Mouse (Mus musculus) right cerebral cortex, postnatal 25 days (tissue): Measurements from ENCODE around the gene Sez6l2.
A peak's percentile ranks its signal among the peaks of the same experiment; 100 is the strongest.
"Not testable (repeated sequence)": the region's sequence is repeated elsewhere in the genome, so short reads cannot be mapped to it uniquely, and the experiment has no call there.

Source experiments
- DNase-seq: peaks from one replicate; pipeline ENCODE4 v3.0.0; 2022

Gene Sez6l2

DNA sequence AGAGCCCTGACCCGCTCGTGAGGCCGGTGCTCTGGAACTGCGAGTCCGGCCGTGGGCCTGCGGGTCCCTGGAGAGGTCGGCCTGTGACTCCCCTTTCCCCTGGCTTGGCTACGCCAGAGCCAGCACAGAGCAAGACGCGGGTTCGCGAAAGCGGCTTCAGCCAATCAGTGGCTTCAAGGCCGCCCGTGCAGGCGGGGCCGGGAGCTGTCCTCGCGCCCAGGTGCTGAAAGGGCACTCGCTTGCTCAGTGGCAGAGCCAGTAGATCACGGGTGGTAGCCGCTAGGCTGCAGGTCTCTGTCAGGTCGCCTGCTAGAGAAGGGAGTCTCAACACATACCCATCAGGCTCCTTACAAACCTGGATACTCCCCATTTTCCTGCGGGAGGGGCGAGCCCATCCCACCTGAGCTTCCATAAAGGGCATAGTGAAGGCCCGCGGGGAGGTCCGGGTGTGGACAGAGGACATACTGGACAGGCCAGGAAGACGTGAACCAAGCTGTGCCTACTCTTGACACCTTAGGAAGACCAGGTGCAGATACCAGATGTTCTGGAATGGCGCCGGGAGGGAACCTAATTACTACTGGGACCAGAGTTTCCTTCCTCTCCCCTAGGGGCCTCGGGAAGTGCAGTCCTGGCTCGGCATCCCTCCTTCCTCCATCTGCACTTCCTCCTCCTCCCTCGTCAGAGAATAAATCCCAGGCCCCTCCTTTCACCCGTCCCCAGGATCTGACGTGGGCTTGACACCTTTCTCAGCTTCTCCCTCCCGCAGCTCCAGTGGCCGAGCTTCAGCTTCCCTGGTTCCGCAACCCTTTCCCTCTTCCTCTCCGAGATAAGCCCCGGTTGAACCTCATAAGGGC is at the start of gene Sez6l2:
Gene Sez6l2, plus strand, starts transcription at position 771 of the 854 bp plus-strand sequence.
- DNase-seq = peak; percentile 83

DNA sequence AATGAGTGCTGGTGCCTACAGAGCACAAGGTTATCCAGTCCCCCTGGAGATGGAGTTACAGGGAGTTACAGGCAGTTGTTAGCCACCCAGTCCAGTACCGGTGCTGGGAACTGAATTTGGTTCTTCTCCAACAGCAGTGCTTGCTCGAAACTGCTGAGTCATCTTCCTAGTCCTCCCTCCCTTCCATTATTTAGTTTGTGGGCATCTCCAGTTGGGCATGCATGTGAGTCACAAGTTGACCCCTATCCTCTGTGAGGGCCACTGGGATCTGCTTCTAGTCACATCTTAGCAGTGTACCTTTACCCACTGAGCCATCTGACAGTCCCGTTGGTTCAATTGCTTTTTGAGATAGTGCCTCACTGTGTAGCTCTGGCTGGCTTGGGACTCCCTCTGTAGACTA is 44.8 kb upstream of the Sez6l2 start:
- no peak for DNase-seq

DNA sequence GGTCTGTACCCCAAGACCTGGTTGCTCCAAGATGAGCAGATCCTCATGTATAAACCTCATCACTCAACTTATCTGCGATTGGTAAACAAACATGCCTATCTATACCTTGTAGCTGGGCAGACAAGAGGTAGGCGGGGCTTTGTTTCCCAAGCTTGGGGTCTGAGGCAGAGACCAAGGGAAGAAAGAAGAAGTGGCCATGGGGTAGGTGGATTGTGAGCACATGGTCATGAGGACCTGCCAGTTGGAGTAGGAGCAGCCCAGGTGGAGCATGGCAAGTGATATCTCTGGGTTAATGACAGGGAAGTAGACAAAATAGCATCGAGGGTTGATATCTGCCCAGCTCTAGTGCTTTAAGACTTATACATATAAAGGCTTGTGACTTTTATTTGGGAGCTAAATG is 35.5 kb upstream of the Sez6l2 start:
- DNase-seq = no peak

DNA sequence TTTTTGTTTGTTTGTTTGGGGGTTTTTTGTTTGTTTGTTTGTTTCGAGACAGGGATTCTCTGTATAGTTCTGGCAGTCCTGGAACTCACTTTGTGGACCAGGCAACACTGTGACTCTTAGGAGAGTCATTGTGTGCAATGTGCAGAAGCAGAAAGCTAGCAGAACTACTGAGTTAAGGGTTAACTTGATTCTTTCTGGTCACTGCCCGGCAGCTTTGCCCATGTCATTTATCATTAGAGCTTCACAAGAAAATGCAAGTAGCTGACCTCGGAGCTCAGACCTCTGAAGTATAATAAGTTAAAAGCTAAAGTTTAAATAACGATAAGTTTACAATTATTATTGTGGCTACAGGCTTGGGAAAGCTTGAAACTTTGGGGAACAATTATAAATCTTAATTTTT is 32.0 kb upstream of the Sez6l2 start:
- DNase-seq = not testable (repeated sequence)

DNA sequence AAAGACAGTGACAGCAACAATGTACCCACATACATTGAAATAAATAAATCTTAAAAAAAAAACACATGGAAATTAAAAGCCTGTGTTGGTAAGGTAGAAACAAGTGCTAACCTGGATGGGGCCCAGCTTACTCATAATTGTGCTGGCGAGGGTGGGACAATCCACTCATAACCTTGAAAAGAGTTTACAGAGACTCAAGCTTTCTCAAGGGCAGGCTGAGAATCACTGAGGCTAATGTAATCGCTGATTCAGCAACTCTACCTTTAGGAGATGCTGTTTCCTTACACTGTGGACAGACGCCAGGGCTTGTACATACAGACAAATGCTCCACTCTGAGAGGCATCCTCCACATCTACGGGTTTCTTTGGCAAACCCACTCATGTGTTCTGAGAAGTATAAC is 30.4 kb upstream of the Sez6l2 start:
- no peak for DNase-seq

DNA sequence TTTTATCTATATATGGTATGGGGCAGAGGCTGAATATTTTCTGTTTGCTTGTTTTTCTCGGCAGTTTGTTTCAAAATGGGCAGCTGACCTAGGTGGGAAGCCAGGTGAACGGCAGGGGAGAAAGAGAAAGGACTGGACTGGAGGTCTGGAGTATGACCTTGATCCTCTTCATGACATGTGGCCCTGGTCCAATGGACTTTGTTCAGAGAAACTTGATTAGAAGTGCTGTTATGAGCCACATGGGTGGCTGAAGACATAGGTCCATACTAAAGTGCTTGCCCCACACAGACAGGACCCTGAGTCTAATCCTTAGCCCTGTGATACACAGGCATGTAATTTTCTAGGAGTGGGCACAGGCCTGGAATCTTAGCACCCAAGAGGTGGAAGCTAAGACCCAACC is 28.8 kb upstream of the Sez6l2 start:
- DNase-seq = no peak

DNA sequence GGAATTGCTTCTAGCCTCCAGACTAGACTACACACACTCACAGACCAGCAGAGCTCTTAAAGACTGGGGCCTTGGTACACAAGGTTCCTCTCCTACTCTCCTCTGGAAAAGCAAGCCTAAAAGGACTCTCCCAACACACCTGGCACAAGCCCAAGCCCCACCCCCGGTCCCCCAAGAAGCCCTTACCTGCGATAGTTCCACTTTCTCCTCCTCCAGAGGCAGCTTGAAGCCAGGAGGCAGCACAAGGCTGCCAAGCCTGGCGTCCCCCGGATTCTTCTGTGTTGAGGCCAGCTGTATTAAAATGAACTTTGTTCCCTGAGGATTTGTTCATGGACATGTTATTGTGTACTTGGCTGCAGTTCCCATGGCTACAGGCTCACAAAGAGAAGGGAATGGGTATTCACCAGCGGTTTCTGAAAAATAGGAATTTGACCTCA is 27.7 kb upstream of the Sez6l2 start, which contains the start of gene Tmem219:
Gene Tmem219, minus strand, starts transcription at position 294 of the 437 bp plus-strand sequence.
- DNase-seq = no peak

DNA sequence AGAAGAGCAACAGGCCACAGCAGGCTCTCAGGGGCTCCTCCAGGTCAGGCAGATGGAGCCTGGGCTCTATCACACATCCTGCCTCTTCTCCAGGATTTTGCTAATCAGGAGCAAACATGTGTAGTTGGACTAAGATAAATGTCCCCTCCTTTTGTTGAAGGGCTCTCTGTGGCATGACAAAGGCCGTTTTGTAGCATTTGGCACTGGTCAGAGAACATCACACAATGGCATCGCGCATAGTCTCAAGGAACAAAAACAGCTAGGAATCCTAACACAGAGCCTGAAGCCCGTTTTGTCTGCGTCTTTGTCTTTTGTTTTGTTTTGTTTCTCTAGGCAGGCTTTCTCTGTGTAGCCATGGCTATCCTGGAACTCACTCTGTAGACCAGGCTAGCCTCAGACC is 26.4 kb upstream of the Sez6l2 start:
- DNase-seq = no peak

DNA sequence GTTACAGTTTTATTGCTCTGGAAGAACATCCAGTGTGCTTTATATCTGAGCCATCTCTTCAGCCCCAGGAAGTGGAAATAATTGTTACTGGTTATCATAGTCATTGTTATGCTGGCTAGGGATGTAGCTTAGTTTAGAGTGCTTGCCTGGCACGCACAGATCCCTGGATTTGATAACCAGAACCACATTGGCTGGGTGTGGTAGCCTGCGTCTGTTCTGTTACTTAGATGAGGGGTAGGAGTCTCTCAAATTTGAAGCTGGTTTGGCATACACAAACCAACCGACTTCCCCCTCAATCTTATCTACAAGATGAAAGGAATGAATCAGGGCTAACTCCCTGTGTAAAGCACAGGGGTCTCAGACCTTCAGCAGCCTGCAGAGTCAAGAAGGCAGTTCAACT is 24.1 kb upstream of the Sez6l2 start:
- no peak for DNase-seq

DNA sequence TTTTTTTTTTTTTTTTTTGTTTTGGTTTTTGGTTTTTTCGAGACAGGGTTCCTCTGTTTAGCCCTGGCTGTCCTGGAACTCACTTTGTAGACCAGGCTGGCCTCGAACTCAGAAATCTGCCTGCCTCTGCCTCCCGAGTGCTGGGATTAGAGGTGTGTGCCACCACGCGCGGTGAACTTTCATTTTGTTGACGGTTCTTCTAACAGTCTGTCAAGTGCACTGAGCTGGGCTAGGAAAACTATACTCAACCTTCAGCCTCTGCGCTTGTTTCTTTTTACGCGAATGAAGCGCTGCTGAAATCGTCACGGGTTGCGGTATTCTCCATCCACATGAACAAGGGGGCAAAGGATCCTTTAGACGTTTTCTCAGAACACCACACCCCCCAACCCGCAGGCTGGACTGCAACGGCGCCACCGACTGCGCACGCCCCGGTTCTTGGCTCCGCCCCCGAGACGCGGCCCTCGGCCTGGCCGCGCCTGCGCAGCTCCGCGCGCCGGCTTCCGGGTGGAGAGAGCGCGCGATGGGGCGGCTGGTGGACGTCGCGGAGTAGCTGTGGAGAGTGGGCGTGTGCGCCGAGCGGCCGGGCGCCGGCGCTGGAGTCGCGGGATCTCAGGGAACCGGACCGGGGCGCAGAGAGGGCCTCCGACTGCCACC is 21.9 kb upstream of the Sez6l2 start, which contains the start of gene Kctd13:
Gene Kctd13, plus strand, starts transcription at position 496 of the 654 bp plus-strand sequence.
- peak; percentile 95 for DNase-seq

DNA sequence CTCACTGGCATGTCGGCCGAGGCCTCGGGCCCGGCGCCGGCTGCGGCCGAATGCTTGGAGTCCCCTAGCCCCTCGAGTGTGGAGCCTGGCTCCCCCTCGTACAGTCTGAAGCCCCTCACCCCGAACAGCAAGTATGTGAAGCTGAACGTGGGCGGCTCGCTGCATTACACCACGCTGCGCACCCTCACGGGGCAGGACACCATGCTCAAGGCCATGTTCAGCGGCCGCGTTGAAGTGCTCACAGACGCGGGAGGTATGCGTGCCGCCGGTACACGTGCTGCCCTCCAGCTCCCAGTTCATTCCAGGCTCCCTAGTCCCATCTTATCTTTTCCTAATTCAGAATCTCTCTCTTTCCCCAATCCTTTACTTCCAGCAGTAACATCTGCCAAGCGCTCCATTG is 21.3 kb upstream of the Sez6l2 start:
- DNase-seq = no peak

DNA sequence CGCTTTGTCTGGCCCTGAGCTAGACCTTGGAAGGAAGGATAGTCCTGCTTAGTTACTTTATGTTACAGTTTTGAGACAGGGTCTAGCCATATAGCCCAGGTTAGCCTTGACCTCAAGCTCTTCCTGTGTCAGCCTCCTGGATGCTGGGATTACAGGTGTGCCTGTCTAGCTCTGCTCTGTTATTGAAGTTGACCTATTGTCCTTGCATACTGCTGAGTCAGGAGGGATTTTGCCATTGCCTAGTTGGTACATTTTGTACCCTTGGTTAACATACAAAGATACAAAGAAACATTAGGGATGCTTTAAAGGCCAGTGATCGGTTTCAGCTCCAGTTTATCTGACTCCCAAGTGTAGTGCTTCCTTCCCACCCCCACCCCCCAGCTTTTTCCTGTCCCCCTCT is 17.7 kb upstream of the Sez6l2 start:
- DNase-seq = no peak

DNA sequence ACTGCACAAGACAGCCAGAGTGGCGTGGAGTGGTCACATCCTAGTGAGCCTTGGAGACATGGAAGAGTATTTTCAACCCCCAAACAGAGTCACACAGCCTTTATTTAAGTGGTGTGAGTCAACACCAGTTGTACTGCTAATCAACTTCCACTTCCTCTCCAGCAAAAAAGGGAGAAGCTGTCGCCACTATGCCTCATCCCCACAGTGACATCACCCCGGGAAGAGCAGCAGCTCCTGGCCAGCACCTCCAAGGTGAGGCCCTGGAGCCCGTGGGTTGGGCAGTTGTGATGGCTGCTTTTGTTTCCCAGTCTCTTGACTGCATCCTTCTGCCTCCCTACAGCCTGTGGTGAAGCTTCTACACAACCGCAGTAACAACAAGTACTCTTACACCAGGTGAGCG is 9.2 kb upstream of the Sez6l2 start:
- DNase-seq = no peak

DNA sequence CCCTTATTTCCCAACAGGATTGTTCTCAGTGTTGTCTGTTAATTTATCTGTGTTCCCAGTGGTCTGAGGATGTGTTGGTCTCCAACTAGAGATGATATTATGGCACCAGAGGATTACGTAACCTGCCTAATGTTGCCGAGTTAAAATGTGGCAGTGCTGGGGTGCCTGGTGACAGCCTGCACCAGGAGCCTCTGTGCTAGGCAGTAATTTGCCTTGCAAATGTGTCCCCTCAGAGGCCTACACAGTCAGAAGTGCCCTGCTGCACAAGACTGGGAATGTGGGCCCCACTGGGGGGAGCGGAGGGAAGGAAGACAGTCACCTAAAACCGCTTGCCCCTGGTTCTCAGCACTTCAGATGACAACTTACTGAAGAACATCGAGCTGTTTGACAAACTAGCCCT is 8.6 kb upstream of the Sez6l2 start:
- no peak for DNase-seq

DNA sequence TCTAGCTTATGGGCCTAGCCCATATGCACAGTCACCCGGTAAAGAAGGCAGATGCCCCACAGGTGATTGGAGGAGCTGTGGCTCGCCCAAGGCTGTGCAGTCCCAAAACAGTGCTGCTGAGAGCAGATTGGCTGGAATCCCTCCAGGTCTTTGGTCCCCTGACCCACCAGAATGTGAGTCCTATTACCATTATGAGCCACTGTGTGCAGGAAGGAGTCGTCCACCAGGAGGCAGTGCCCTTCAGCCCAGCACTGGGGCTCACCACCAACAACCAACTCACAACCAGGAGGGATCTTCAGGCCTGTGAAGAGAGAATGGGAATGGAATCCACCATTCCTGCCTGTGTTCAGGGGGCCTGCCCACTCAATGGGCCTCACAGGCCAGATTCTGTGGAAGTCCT is 3.8 kb upstream of the Sez6l2 start:
- no peak for DNase-seq

DNA sequence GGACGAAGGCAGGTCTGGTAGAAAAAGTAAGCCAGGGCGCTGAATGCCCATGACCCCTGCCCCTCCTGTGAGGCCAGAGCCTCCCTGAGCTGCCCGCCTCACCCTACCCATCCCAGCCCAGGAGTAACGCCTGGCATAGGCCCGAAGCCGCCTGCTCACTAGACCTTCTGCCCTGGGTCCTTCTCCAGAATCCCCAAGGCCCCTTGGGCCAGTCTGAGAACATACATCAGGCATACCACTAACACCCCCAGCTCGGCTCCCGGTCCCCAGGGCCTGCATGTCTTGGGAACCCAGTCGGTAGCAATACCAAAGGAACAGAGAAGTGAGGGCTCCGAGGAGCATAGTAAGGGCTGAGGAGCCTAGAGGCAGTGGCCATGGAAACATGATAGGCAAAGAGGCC is 1.7 kb upstream of the Sez6l2 start:
- peak; percentile 22 for DNase-seq

DNA sequence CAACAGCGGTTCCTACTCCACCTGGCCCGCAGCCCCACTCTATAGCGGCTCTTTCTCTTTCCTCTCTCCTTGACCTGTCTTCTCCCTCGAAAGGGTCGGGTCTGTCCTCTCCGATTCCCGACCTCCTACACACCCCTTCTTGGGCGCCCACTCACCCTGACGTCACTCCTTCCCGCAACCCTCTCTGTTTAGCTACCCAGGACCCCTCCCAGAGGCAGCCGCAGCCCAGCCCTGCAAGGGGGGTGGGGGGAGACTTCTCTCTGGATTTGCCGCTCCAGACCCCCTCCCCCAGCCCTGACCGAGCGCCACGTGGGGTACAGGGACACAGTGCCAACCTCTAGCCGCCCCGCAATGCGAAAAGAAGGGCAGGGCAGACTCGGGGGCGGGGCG is 965 bp upstream of the Sez6l2 start, which contains the start of gene Asphd1:
Gene Asphd1, minus strand, starts transcription at position 180 of the 390 bp plus-strand sequence.
- DNase-seq = peak; percentile 76

DNA sequence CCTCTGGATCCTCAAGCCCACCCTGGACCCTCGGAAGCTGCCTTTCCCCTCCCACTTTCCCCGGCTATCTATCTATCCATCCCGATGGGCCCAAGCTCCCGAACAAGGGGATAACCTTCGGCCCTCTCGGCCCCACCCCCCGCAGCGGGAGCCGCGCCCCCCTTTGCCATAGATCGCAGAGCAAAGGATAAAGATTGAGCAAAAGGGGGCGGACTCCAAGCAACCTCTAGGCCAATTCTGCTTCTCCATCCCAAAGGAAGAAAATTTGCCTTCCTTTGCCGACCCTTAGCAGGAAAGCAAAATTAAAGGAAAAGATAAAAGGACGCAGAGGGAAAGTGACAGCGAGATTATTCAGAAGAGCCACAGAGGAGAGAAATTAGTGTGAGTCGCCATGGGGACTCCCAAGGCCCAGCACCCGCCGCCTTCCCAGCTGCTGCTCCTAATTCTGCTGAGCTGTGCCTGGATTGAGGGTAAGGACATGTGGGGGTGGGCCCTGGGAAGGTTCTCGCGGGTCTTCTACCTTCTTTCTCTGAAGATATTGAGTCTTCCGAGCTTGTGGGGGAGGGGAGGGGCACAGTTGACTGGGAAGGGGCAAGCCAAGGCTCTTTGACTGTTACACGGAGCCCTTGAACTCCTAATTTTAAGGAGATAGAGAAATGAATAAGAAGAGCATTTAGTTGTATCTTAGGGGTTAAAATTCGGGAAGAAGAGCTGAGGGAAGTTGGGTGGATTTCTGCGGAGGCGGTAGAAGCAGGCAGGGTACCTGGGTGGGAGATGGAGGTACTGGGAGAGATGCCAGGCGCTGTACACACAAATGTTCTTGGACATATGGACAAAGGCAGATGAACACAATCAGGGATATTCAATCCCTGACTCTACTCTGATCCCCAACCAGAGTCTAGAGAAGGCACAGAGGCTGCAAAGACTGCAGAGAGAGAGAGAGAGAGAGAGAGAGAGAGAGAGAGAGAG is 568 bp downstream of the Sez6l2 start:
- peak; percentile 34 for DNase-seq

DNA sequence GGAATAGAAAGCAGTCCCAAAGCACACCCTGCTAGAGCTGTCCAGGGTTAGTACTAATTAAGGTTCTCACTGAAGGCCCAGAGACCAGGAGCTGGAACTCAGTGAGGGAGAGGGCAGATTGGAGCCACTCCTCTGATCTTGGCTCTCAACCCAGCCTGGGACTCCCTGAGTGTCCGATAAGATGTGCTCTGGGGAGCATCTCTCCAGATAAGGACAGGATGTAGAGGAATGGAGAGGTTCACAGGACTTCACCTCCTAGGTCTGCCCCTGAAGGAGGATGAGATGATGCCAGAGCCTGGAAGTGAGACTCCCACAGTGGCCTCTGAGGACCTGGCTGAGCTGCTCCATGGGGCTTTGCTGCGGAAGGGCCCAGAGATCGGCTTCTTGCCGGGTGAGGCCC is 1.4 kb downstream of the Sez6l2 start:
- peak; percentile 23 for DNase-seq

DNA sequence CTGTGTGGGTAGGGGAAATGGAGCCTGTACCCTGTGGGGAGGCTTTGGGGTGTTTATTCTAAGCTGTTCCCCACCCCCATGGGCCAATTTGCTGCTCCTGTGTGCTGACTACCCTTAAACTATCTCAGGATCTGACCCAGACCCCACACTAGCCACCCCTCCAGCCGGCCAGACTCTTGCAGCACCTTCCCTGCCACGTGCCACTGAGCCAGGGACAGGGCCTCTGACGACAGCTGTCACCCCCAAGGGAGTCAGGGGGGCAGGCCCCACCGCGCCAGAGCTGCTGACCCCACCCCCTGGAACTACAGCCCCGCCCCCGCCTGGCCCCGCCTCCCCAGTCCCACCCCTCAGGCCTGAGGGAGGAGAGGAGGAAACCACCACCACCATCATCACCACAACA is 2.3 kb downstream of the Sez6l2 start:
- no peak for DNase-seq

DNA sequence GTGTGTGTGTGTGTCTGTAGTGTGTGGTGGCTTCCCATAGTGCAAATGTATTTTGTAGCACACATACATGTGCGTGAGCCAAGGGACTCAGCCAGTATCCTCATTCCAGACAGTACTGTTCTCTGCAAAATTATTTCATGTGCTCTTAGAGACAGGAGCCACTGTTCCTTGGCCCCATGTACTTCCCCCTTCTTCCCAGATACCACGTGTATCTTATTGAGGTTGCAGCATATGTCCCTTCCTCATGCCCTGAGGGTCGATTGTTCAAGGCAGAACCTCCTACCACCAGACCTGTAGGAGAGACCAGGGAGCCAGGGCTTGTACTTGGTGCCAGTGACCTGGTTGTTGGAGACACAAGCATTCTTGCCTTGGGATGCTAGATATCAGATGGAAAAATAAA is 4.8 kb downstream of the Sez6l2 start:
- no peak for DNase-seq

DNA sequence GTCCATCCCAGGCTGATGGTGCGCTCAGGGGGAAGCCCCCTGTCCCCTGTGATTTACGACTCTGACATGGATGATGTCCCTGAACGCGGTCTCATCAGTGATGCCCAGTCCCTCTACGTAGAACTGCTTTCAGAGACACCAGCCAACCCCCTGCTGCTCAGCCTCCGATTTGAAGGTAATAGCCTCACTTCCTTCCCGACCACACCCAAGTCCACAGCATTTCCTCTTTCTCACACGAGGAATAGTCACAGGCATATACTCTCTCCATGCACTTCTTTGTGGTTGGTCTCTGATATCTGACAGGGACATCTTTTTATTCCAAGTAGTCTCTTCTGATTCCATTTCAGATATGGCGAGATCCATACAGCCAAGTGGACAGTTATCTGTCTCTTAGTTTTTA is 9.4 kb downstream of the Sez6l2 start:
- no peak for DNase-seq

DNA sequence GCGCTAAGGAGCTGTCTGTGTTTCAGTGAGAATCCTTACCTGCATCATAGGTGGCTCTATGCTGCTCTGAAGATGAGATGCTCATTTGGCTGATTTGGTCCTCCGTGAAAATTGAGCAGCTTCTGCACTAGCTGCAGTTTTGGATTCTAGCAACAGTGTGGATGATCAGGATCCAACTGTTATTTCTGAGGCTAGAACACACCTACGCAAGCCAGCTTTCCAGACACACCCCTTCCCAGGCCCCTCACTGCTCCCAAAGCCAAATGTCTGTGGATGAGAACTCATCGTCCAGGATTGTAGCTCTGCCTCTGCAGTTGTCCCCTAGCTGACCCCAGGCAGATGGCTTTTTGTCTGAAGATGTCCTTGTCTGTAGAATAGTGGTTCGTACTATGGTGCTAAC is 10.7 kb downstream of the Sez6l2 start:
- no peak for DNase-seq
